Mouse (Mus musculus) lung, embryonic 15.5 days (tissue): ENCODE data around the gene Lrp8. TPM values are rescaled to one million over a fixed set of nuclear protein-coding genes. Genes with fewer than 3 reads are reported as not detected.

ENCODE experiments used
- ATAC-seq: fragments of 200-750 bp; cut with Nextera tagmentation; 2 replicates; pipeline ENCODE4 v1.8.0; 2017; ENCODE audit warnings: moderate number of reproducible peaks, borderline replicate concordance; ENCODE audit not compliant: low FRiP score, low TSS enrichment; ENCODE audit errors: extremely low read depth
- H3K27ac ChIP-seq: fragments of 300-500 bp; sonication (generic); 2 replicates; pipeline ENCODE4 v1.5.1; 2015; ENCODE audit warnings: moderate library complexity, mild to moderate bottlenecking, inconsistent platforms
- H3K27me3 ChIP-seq: fragments of 300-500 bp; sonication (generic); 2 replicates; pipeline ENCODE4 v1.6.1; 2015; ENCODE audit warnings: inconsistent platforms
- H3K36me3 ChIP-seq: fragments of 300-500 bp; sonication (generic); 2 replicates; pipeline ENCODE4 v1.6.1; 2015; ENCODE audit warnings: inconsistent platforms
- H3K4me1 ChIP-seq: fragments of 300-500 bp; sonication (generic); 2 replicates; pipeline ENCODE4 v1.6.1; 2015; ENCODE audit warnings: inconsistent platforms
- H3K4me2 ChIP-seq: fragments of 300-500 bp; sonication (generic); 2 replicates; pipeline ENCODE4 v1.6.1; 2015; ENCODE audit warnings: inconsistent platforms, mild to moderate bottlenecking, moderate library complexity
- H3K4me3 ChIP-seq: fragments of 300-500 bp; sonication (generic); 2 replicates; pipeline ENCODE4 v1.5.1; 2015; ENCODE audit warnings: mild to moderate bottlenecking, inconsistent platforms
- H3K9ac ChIP-seq: fragments of 300-500 bp; sonication (generic); 2 replicates; pipeline ENCODE4 v1.6.1; 2015; ENCODE audit warnings: inconsistent platforms
- H3K9me3 ChIP-seq: fragments of 300-500 bp; sonication (generic); 2 replicates; pipeline ENCODE4 v1.6.1; 2016; ENCODE audit warnings: inconsistent platforms
- WGBS: fragments of 180-500 bp; shearing (Covaris S2); methylation state at CpG from one replicate; pipeline ENCODE4 v1.1.7; 2015; 5-methylcytosine and 5-hydroxymethylcytosine counted together
- polyA plus RNA-seq: library from polyadenylated mRNA; unstranded; fragments of >200 nt; fragmentation: Nextera tagmentation; extraction: Ambion mirVana; gene quantifications from 2 replicates; pipeline ENCODE4 v1.2.1, GENCODE M21; 2015

Gene Lrp8
- polyA plus RNA-seq, 1 experiment from 2014 or later, result 1.2 TPM

DNA sequence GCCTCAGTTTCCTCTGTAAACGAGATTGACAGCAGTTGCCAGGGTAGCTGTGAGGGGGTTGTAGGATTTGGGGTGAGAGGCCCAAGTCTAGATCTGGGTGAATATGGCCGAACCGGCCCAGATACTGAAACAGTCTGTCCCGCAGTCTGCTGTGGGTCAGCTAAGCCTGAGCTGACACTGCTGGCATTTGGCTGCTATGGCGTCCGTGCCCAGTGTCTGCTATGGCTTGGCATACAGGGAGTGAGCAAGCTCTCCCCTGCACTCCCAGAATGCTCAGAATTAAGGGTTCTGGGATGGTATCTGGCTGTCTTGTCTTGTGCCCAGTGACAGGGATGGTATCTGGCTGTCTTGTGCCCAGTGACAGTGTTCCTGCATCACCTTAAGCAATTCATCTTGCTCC, 29.6 kb downstream of the Lrp8 start:
- no peaks in the 10 kb centered on the region for H3K9me3 ChIP-seq
- no peak overlapping the region for H3K9ac ChIP-seq
- H3K27ac ChIP-seq, result no peak overlapping the region
- ATAC-seq, result no peak
- H3K4me2 ChIP-seq, result no peak overlapping the region
- WGBS, result 89% methylated on average over 6 of the region's 6 CpGs
- no peaks in the 10 kb centered on the region for H3K27me3 ChIP-seq
- H3K36me3 ChIP-seq, result no peaks in the 10 kb centered on the region
- peaks cover 12% of the 10 kb centered on the region for H3K4me1 ChIP-seq
- no peak overlapping the region for H3K4me3 ChIP-seq

DNA sequence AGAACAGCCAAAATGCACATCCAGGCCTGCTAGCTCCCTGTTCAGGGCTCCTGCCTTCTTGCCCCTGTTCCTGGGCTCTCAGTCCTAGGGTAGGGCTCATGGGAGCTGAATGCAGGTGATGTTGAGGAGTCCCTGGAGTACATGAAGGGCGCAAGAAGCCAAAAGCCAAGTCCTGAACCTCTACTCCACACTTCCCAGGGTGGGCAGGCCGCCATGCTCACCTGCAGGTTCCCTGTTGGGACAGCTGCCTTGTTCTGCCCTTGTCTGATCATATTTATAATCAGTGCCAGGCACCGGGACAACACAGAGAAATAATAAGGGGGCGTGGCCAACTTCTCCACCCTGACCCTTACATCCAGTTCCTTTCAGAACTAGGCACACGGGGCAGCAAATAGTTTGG, 31.5 kb downstream of the Lrp8 start:
- no peak overlapping the region for H3K27ac ChIP-seq
- no peaks in the 10 kb centered on the region for H3K27me3 ChIP-seq
- H3K4me2 ChIP-seq, result no peak overlapping the region
- H3K9me3 ChIP-seq, result no peaks in the 10 kb centered on the region
- no peak for ATAC-seq
- no peak overlapping the region for H3K9ac ChIP-seq
- 82% methylated on average over 5 of the region's 5 CpGs for WGBS
- H3K4me3 ChIP-seq, result no peak overlapping the region
- no peaks in the 10 kb centered on the region for H3K36me3 ChIP-seq
- peaks cover 15% of the 10 kb centered on the region for H3K4me1 ChIP-seq

DNA sequence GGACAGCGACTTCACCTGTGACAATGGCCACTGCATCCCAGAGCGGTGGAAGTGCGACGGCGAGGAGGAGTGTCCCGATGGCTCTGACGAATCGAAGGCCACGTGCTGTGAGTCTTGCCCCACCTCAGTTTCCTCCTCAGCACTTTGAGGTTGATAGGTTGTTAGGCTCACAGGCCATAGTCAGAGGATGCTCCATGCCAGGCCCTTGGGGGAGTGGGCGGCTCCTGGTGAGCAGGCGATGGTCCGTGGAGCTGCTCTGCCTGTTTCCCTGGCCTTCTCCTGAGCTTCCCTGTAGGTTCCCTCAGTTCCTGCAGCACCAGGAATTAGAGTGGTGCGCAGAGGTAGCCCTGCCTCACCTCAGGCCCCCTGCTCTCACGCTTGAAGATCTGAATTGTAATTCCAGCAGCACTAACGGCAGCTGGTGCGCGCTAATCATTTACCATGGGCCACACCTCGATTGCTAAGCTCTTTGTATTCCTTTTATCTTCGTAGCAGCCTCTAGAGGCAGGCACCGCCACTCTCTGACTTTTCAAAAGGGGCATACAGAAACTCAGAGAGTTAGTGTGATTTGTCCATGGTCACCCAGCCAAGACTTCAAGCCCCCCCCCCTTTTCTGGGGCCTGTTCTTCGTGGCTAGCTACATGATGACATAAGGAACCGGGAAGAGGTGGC, 32.7 kb downstream of the Lrp8 start:
- ATAC-seq, result no peak
- 51% methylated on average over 22 of the region's 22 CpGs for WGBS

DNA sequence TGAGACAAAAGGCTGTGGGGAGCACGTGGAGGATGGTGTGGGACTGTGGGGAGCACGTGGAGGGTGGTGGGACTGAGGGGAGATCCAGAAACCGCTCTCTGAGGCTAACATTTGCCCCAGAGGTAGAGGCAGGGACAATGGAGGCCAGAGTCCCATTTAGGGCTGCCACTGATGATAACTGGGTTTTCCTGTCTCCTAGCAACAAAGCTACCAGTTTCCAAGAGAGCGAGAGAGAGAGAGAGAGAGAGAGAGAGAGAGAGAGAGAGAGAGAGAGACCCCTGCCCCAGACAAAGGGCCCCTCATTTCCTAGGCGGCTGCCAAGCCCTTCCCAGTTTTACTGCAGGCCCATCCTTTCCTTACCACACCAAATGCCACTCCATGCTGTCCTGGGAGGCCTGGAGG, 33.4 kb downstream of the Lrp8 start:
- H3K27ac ChIP-seq, result no peak overlapping the region
- no peaks in the 10 kb centered on the region for H3K27me3 ChIP-seq
- H3K9me3 ChIP-seq, result no peaks in the 10 kb centered on the region
- H3K4me2 ChIP-seq, result no peak overlapping the region
- H3K4me3 ChIP-seq, result no peak overlapping the region
- no peak overlapping the region for H3K9ac ChIP-seq
- WGBS, result 56% methylated on average over 5 of the region's 5 CpGs
- ATAC-seq, result no peak
- no peaks in the 10 kb centered on the region for H3K36me3 ChIP-seq
- peaks cover 5% of the 10 kb centered on the region; the same call in 1 of the 2 replicates for H3K4me1 ChIP-seq

More for the DNA sequence above, 32.7 kb downstream of the Lrp8 start:
- peaks cover 9% of the 10 kb centered on the region; the same call in 1 of the 2 replicates for H3K4me1 ChIP-seq
- no peaks in the 10 kb centered on the region for H3K27me3 ChIP-seq
- H3K9me3 ChIP-seq, result no peaks in the 10 kb centered on the region
- H3K9ac ChIP-seq, result no peak overlapping the region
- no peak overlapping the region for H3K4me3 ChIP-seq
- H3K27ac ChIP-seq, result no peak overlapping the region
- no peak overlapping the region for H3K4me2 ChIP-seq
- H3K36me3 ChIP-seq, result no peaks in the 10 kb centered on the region

DNA sequence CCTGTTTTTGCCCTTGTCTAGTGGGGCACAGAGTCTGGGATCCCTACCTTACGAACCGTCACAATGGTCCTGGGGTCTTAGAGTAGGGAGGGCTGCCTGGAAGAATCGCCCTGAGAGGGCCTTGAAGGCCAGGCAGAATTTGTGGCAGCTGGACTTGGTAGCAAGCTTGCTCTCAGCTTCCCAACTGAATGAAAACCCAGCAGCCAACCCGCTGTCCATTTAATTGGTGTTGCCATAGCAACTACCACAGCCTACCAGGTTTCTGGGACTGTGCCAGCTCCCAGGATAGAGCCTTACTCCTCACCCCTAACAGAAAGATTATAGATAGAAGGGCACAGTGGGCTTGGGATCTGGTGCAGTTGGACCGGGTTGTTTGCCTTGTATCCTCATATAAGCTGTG, 34.7 kb downstream of the Lrp8 start:
- no peak overlapping the region for H3K4me2 ChIP-seq
- peaks cover 5% of the 10 kb centered on the region; the same call in 1 of the 2 replicates for H3K4me1 ChIP-seq
- ATAC-seq, result no peak
- H3K4me3 ChIP-seq, result no peak overlapping the region
- H3K27ac ChIP-seq, result no peak overlapping the region
- WGBS, result 56% methylated on average over 5 of the region's 5 CpGs
- H3K9me3 ChIP-seq, result no peaks in the 10 kb centered on the region
- no peaks in the 10 kb centered on the region for H3K36me3 ChIP-seq
- no peaks in the 10 kb centered on the region for H3K27me3 ChIP-seq
- H3K9ac ChIP-seq, result no peak overlapping the region

DNA sequence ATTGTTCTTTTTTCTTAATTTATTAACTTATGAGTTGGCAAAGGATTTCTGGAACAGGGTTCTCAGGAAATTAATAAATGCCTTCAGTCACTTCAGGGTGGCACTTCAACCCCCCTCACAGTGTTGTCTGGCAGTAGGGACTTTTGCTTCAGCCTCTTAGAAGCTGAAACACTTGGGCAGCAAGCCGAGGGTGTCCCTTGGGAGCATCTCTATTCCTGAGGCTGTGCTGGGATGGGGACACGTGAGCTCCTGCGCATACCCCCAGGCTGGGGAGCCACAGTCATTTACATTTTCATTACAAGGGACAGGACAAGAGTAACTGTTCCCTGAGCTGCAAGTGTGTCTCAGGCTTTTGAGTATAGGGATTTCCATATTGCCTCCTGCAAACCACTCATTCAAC, 35.8 kb downstream of the Lrp8 start:
- Histone ChIP-seq H3K36me3 (no peaks in the 10 kb centered on the region), H3K27me3 (no peaks in the 10 kb centered on the region), H3K4me3 (no peak overlapping the region), H3K4me2 (no peak overlapping the region), H3K4me1 (peaks cover 5% of the 10 kb centered on the region; the same call in 1 of the 2 replicates), H3K9ac (no peak overlapping the region), H3K9me3 (no peaks in the 10 kb centered on the region), H3K27ac (no peak overlapping the region)
- WGBS, result 81% methylated on average over 3 of the region's 3 CpGs
- ATAC-seq, result no peak

DNA sequence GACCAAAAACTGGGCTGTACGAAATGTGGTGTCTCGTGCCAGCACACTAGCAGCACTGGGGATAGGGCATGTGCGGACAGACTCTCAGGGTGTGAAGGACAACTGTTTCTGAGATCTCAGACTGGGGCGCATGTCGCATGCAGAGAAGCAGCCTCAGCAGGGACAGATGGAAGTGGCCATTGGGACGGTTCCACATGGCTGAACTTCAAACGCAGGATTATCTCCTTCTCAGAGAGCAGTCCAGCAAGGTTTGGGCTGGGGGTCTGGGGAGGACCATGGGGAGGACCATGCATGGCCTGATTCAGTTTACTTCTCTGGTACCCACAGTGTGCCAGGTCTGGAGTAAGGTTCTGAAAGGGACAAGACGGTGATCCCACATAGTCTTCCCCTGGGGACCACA, 41.6 kb downstream of the Lrp8 start:
- H3K4me1 ChIP-seq, result peaks cover 4% of the 10 kb centered on the region; the same call in 1 of the 2 replicates
- 81% methylated on average over 8 of the region's 8 CpGs for WGBS
- ATAC-seq, result no peak
- no peak overlapping the region for H3K9ac ChIP-seq
- H3K4me3 ChIP-seq, result no peak overlapping the region
- no peak overlapping the region for H3K27ac ChIP-seq
- H3K27me3 ChIP-seq, result peaks cover 26% of the 10 kb centered on the region
- no peaks in the 10 kb centered on the region for H3K9me3 ChIP-seq
- H3K36me3 ChIP-seq, result no peaks in the 10 kb centered on the region
- no peak overlapping the region for H3K4me2 ChIP-seq

DNA sequence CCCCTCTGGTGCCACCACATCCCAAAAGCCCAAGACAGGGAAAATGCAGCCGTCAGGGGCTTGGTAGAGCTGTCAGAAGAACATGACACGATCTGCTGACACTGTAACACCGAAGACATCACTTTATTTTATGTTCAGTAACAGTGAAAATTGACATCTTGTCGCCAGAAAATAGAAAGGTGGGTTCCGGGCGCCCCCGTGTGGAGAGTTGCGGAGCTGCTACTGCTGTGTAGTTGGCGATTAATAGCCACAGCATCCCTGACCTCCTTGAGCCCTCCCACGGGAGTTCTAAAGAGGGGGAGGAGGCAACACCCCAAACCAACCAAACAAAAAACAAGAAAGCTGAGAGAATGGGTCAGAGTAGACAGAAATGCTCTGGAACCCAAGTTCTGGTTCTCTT, 42.9 kb downstream of the Lrp8 start:
- H3K36me3 ChIP-seq, result no peaks in the 10 kb centered on the region
- whole genome bisulfite sequencing, result 3% methylated on average over 10 of the region's 10 CpGs
- peaks cover 4% of the 10 kb centered on the region; the same call in 1 of the 2 replicates for H3K4me1 ChIP-seq
- H3K9ac ChIP-seq, result no peak overlapping the region
- ATAC-seq, result no peak
- H3K27ac ChIP-seq, result no peak overlapping the region
- H3K27me3 ChIP-seq, result peaks cover 26% of the 10 kb centered on the region
- H3K4me2 ChIP-seq, result no peak overlapping the region
- H3K4me3 ChIP-seq, result no peak overlapping the region
- no peaks in the 10 kb centered on the region for H3K9me3 ChIP-seq

DNA sequence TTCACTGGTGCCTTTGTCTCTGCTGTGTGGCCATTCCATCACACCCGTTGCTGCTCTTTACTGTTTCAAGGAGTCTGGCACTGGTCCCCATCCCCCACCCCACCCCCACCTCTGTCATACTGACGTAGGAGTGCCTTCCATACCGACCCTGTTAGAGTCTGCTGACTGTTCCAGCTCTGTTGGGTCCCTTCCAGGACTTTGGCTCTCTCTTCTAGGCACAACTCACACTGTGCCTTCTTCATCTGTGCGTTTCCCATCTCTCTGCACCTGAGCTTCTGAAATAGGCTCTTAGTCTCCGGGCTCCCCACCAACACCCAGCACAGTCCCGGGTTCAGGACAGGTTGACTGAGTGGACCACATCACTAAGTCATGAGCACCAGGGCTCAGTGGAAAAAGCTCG, 44.7 kb downstream of the Lrp8 start:
- 55% methylated on average over 7 of the region's 7 CpGs for WGBS
- H3K4me3 ChIP-seq, result no peak overlapping the region
- H3K9ac ChIP-seq, result no peak overlapping the region
- H3K27ac ChIP-seq, result no peak overlapping the region
- H3K36me3 ChIP-seq, result no peaks in the 10 kb centered on the region
- H3K9me3 ChIP-seq, result no peaks in the 10 kb centered on the region
- peaks cover 4% of the 10 kb centered on the region; the same call in 1 of the 2 replicates for H3K4me1 ChIP-seq
- H3K4me2 ChIP-seq, result peak overlapping the region; percentile 54; the same call in 1 of the 2 replicates
- H3K27me3 ChIP-seq, result peaks cover 26% of the 10 kb centered on the region
- ATAC-seq, result no peak

DNA sequence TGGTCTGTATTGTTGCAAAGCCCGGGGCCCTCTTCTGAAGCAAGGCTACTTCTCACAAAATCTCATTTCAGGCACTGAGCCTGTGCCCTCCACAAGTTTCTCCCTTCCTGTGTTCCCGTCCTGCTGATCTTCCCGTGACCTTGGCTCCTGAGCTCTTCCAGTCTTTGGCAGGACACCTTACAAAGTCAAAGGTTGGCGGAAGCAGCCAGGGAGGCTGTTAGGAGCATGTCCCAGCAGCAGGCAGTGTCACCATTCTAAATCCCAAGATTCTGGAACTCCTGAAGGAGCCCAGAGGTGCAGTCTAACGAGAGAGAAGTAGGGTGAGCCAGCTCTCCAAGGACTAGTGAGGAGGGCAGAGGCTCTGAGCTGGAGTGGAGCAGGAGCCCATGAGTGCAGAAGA, 46.5 kb downstream of the Lrp8 start:
- no peak for ATAC-seq
- 70% methylated on average over 5 of the region's 5 CpGs for WGBS

DNA sequence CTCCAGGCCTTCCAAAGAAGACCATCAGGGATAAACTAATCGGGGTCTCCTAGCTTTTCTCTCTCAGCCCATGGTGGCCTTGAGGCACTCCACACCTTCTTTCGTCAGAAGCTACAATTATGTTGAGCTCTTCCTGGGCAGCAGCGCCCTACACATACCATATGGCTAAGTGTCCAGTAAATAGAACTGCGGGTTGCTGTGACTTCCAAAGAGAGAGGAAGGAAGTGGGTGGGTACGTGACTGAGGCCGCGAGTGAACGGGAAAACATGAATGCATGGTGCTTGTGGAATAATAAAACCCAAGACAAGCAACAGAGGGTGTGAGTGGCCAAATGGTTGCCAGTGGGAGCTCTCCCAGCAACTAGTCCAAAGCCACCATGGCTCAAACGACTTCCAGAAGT, 47.6 kb downstream of the Lrp8 start:
- H3K9ac ChIP-seq, result no peak overlapping the region
- 61% methylated on average over 9 of the region's 9 CpGs for WGBS
- ATAC-seq, result no peak
- H3K9me3 ChIP-seq, result no peaks in the 10 kb centered on the region
- peaks cover 4% of the 10 kb centered on the region; the same call in 1 of the 2 replicates for H3K4me1 ChIP-seq
- no peak overlapping the region for H3K4me3 ChIP-seq
- no peaks in the 10 kb centered on the region for H3K36me3 ChIP-seq
- no peak overlapping the region for H3K27ac ChIP-seq
- H3K27me3 ChIP-seq, result peaks cover 26% of the 10 kb centered on the region
- no peak overlapping the region for H3K4me2 ChIP-seq

More for the DNA sequence above, 46.5 kb downstream of the Lrp8 start:
- Histone ChIP-seq H3K27me3 (peaks cover 26% of the 10 kb centered on the region), H3K36me3 (no peaks in the 10 kb centered on the region), H3K4me3 (no peak overlapping the region), H3K9me3 (no peaks in the 10 kb centered on the region), H3K4me1 (peaks cover 4% of the 10 kb centered on the region; the same call in 1 of the 2 replicates), H3K4me2 (no peak overlapping the region), H3K9ac (no peak overlapping the region), H3K27ac (no peak overlapping the region)

DNA sequence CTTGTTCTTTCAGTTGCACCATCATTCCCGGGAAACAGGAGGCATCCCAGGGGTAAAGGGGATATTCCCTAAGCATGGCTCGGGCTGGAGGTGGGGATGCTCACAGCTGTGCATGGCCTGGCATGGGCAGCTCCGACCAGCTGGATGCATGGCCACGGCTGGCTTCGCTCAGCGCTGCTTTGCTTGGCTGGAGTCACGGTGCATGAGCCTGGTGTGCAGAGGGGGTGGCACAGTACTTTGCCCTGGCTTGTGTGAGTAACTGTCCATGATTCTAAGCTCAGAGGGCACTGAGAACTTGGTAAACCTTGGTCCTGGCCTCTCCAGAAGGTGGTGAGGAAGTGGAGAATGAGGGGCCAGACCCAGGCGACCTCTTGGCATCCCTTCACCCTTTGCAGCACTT, 48.0 kb downstream of the Lrp8 start:
- Histone ChIP-seq H3K9me3 (no peaks in the 10 kb centered on the region), H3K9ac (no peak overlapping the region), H3K27ac (no peak overlapping the region), H3K4me1 (peaks cover 4% of the 10 kb centered on the region; the same call in 1 of the 2 replicates), H3K4me2 (no peak overlapping the region), H3K4me3 (no peak overlapping the region), H3K36me3 (no peaks in the 10 kb centered on the region), H3K27me3 (peaks cover 25% of the 10 kb centered on the region)
- no peak for ATAC-seq
- 81% methylated on average over 8 of the region's 8 CpGs for WGBS
